Mouse (Mus musculus): ENCODE results near the gene Zbtb11. TPM values are rescaled to one million over a fixed set of nuclear protein-coding genes. Genes with fewer than 3 reads are reported as not detected.
A peak's percentile ranks its signal among the peaks of the same experiment; 100 is the strongest.

The Zbtb11 gene
- 5.8 and 7.1 TPM in 2 replicates for polyA plus RNA-seq (2015; fragmentation: Nextera tagmentation; extraction: Ambion mirVana)

GRCm38 (mm10) chr16:55973431-55974255 is at the start of gene Zbtb11:
TSS of gene Zbtb11 (plus strand) at chr16:55973883.
- Histone ChIP-seq H3K27me3 (replicated peaks; ENCODE audit: control insufficient read depth, insufficient read depth, low read length) (no peaks in the 10 kb centered on the region), H3K4me1 (replicated peaks; ENCODE audit: control insufficient read depth, insufficient read depth, low read length) (0 out of 2 replicates have a peak, but pooled peaks cover 4% of the 10 kb centered on the region), H3K27ac (ENCODE audit: low read depth, low read length) (peak within 1 kb of the TSS; percentile 96), H3K4me2 (replicated peaks; ENCODE audit: low read depth) (peak within 1 kb of the TSS; percentile 83), H3K4me3 (ENCODE audit: low read depth, low read length) (peak within 1 kb of the TSS; percentile 100), H3K36me3 (ENCODE audit: control insufficient read depth, insufficient read depth) (peaks cover 23% of the 10 kb centered on the region), H3K9me3 (ENCODE audit: control insufficient read depth) (no peaks in the 10 kb centered on the region), H3K9ac (ENCODE audit: low read depth, low read length) (peak within 1 kb of the TSS; percentile 93)
- WGBS = under 1% methylated on average over 78 of the region's 86 CpGs
- TF ChIP-seq CTCF (IDR thresholded peaks at IDR 0.05; ENCODE audit: low read depth) = peak; percentile 45
- peak; percentile 92 for ATAC-seq

DNA sequence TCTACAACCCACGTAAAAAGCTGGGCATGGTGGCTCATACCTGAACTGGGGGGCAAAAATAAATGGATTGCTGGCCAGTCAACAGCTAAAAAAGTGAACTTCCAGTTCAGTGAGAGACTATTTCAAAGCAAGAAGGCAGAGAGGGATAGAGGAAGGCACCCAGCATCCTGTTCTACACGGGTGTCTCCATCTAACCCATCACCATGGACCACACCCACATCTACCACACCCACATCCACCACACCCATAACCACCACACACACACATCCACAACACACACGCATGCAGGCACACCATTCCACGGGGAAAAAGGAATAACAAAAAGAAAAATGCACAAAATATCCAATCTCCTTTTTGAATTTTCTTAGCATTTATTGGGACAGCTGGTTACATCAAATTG is 49.7 kb upstream of the Zbtb11 start:
- H3K4me1 ChIP-seq (replicated peaks; ENCODE audit: control insufficient read depth, insufficient read depth, low read length) = no peaks in the 10 kb centered on the region
- no peak overlapping the region for H3K4me3 ChIP-seq (ENCODE audit: low read depth, low read length)
- no peak overlapping the region for H3K4me2 ChIP-seq (replicated peaks; ENCODE audit: low read depth)
- H3K36me3 ChIP-seq (ENCODE audit: control insufficient read depth, insufficient read depth) = peaks cover 3% of the 10 kb centered on the region; the same call in 1 of the 2 replicates
- TF ChIP-seq CTCF (IDR thresholded peaks at IDR 0.05; ENCODE audit: low read depth) = no peak
- no peak overlapping the region for H3K27ac ChIP-seq (ENCODE audit: low read depth, low read length)
- no peak overlapping the region for H3K9ac ChIP-seq (ENCODE audit: low read depth, low read length)
- ATAC-seq = no peak
- H3K27me3 ChIP-seq (replicated peaks; ENCODE audit: control insufficient read depth, insufficient read depth, low read length) = no peaks in the 10 kb centered on the region
- no peaks in the 10 kb centered on the region for H3K9me3 ChIP-seq (ENCODE audit: control insufficient read depth)
- 84% methylated on average over 4 of the region's 4 CpGs for WGBS

- ATAC-seq = 0 out of 2 replicates have a peak, but pooled peaks have one; percentile 3
- no peaks in the 10 kb centered on the region for H3K9me3 ChIP-seq (ENCODE audit: control insufficient read depth)
- H3K27ac ChIP-seq (ENCODE audit: low read depth, low read length) = 0 out of 2 replicates have a peak overlapping the region, but pooled peaks have one; percentile 0
- no peak for TF ChIP-seq CTCF (IDR thresholded peaks at IDR 0.05; ENCODE audit: low read depth)
- H3K4me3 ChIP-seq (ENCODE audit: low read depth, low read length) = peak overlapping the region; percentile 78
- under 1% methylated on average over 32 of the region's 32 CpGs for WGBS
- H3K4me1 ChIP-seq (replicated peaks; ENCODE audit: control insufficient read depth, insufficient read depth, low read length) = no peaks in the 10 kb centered on the region
- H3K36me3 ChIP-seq (ENCODE audit: control insufficient read depth, insufficient read depth) = peaks cover 3% of the 10 kb centered on the region; the same call in 1 of the 2 replicates
- H3K9ac ChIP-seq (ENCODE audit: low read depth, low read length) = peak overlapping the region; percentile 48
- peak overlapping the region; percentile 85 for H3K4me2 ChIP-seq (replicated peaks; ENCODE audit: low read depth)
- H3K27me3 ChIP-seq (replicated peaks; ENCODE audit: control insufficient read depth, insufficient read depth, low read length) = no peaks in the 10 kb centered on the region
Measured at GRCm38 (mm10) chr16:55933681-55934343, 39.9 kb upstream of the Zbtb11 start.

DNA sequence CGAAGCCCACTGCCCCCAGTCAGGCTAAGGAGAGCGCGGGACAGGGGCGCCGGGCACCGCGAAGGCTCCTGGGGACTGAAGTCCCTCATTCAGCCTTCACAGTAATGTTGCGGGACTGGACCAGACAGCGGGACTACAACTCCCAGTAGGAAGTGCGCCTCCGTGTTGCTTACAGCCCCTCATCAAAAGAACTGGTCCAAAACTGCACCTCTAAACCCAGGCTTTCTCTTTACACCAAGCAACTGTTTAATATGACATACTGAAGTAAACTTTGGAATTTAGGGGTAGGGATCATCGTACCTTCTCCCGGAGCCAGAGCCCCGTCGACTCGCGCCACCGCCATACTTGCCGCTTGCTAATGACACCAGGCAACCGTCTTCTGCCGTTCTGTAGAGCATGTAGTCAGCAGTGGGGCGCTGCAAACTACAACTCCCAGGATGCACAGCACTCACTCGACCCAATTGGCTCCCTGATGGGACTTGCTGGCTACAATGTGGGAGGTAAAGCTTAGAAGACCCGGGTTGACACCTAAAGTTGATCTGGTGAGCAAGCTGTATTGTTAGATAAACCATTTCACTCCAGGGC is 39.1 kb upstream of the Zbtb11 start, which contains the start of gene Cep97:
Gene Cep97 (minus strand): TSS at position 403 of the 585 bp plus-strand sequence.
- no peaks in the 10 kb centered on the region for H3K36me3 ChIP-seq (ENCODE audit: control insufficient read depth, insufficient read depth)
- TF ChIP-seq CTCF (IDR thresholded peaks at IDR 0.05; ENCODE audit: low read depth) = no peak
- no peaks in the 10 kb centered on the region for H3K27me3 ChIP-seq (replicated peaks; ENCODE audit: control insufficient read depth, insufficient read depth, low read length)
- no peaks in the 10 kb centered on the region for H3K4me1 ChIP-seq (replicated peaks; ENCODE audit: control insufficient read depth, insufficient read depth, low read length)
- H3K4me3 ChIP-seq (ENCODE audit: low read depth, low read length) = peak within 1 kb of the TSS; percentile 78
- H3K4me2 ChIP-seq (replicated peaks; ENCODE audit: low read depth) = peak within 1 kb of the TSS; percentile 85
- 0% methylated on average over 24 of the region's 24 CpGs for WGBS
- H3K9me3 ChIP-seq (ENCODE audit: control insufficient read depth) = no peaks in the 10 kb centered on the region
- H3K9ac ChIP-seq (ENCODE audit: low read depth, low read length) = peak within 1 kb of the TSS; percentile 48
- H3K27ac ChIP-seq (ENCODE audit: low read depth, low read length) = 0 out of 2 replicates have a peak within 1 kb of the TSS, but pooled peaks have one; percentile 0
- peak; percentile 99 for ATAC-seq

- no peak overlapping the region for H3K4me3 ChIP-seq (ENCODE audit: low read depth, low read length)
- 83% methylated on average over 4 of the region's 4 CpGs for WGBS
- no peak overlapping the region for H3K9ac ChIP-seq (ENCODE audit: low read depth, low read length)
- H3K27ac ChIP-seq (ENCODE audit: low read depth, low read length) = no peak overlapping the region
- H3K36me3 ChIP-seq (ENCODE audit: control insufficient read depth, insufficient read depth) = no peaks in the 10 kb centered on the region
- no peak for TF ChIP-seq CTCF (IDR thresholded peaks at IDR 0.05; ENCODE audit: low read depth)
- no peaks in the 10 kb centered on the region for H3K9me3 ChIP-seq (ENCODE audit: control insufficient read depth)
- H3K4me1 ChIP-seq (replicated peaks; ENCODE audit: control insufficient read depth, insufficient read depth, low read length) = no peaks in the 10 kb centered on the region
- H3K27me3 ChIP-seq (replicated peaks; ENCODE audit: control insufficient read depth, insufficient read depth, low read length) = no peaks in the 10 kb centered on the region
- H3K4me2 ChIP-seq (replicated peaks; ENCODE audit: low read depth) = no peak overlapping the region
- ATAC-seq = no peak
Measured at GRCm38 (mm10) chr16:55938761-55939160, 34.9 kb upstream of the Zbtb11 start.

DNA sequence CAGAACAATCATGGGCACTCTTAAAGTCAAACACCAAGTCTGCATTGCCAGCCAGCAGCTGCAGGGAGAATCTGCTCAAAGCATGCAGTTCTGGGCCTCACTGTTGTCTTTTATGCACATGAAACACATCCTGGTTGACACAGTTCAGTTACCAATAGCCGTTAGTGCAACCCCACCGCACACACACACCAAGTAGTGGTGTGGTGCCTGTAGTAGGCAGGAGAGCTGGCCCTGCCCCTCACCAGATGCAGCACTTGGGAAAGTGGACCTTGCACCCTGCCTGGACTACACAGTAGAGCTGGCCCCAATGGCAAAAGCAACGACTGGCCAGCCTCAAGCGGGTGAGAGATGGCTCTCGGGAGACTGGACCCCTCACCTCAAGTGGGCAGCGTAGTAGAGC is 34.0 kb upstream of the Zbtb11 start:
- no peak for TF ChIP-seq CTCF (IDR thresholded peaks at IDR 0.05; ENCODE audit: low read depth)
- Histone ChIP-seq H3K9me3 (ENCODE audit: control insufficient read depth) (no peaks in the 10 kb centered on the region), H3K36me3 (ENCODE audit: control insufficient read depth, insufficient read depth) (no peaks in the 10 kb centered on the region), H3K4me3 (ENCODE audit: low read depth, low read length) (no peak overlapping the region), H3K27ac (ENCODE audit: low read depth, low read length) (no peak overlapping the region), H3K9ac (ENCODE audit: low read depth, low read length) (no peak overlapping the region), H3K27me3 (replicated peaks; ENCODE audit: control insufficient read depth, insufficient read depth, low read length) (no peaks in the 10 kb centered on the region), H3K4me1 (replicated peaks; ENCODE audit: control insufficient read depth, insufficient read depth, low read length) (no peaks in the 10 kb centered on the region), H3K4me2 (replicated peaks; ENCODE audit: low read depth) (no peak overlapping the region)
- 60% methylated on average over 6 of the region's 6 CpGs for WGBS
- ATAC-seq = peak; percentile 49; the same call in 1 of the 2 replicates

Data from intestine, postnatal 0 days (tissue).